Mouse (Mus musculus) c-Kit-negative CD71-positive TER-119-positive erythroid progenitor cells, embryonic 14.5 days (primary cell): ENCODE results near the gene Steap3.
"Not testable (repeated sequence)": the region's sequence is repeated elsewhere in the genome, so short reads cannot be mapped to it uniquely, and the experiment has no call there.

Source experiments
- DNase-seq: peaks from one replicate; pipeline ENCODE4 v3.0.0-alpha.2; 2013; ENCODE audit warnings: low read depth, low spot score

The Steap3 gene

GRCm38 (mm10) chr1:120272605-120273004, at the start of gene Steap3:
TSS of gene Steap3 (minus strand) at chr1:120272705.
- DNase-seq, result no peak

DNA sequence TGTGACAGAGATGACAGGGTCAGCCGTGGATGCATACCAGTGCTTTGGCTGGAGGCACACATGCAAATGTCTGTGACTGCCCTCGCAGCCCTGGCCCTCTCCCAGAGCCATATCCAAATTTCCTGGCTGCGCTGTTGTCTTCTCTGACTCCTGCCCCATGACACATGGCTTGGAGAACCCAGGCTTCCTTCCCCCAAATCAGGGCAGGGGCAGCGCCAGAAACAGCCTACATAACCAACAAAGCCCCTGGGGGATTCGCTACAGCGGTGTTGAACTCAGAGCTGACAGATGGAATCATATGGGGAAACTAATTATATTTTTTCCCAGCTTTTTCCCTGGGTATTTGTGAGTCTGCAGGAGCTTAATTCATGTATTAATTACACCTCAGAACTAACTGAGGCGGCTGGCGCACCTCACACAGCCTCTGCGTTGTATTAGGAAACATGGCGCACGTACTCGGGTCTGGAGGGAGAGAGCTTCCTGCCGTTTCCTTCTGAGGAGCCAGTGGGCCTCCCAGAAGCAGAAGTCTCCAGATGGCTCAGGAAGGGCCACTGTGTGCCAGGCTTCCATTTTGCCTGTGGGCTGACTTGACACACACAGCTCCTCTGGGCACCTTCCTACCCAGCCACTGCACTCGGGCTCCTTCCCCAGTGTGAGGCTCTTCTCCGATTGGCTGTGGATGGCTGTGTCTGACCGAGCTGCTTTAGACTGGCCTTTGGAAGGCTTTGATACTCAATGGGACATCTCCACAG, 48.9 kb upstream of the Steap3 start:
- DNase-seq, result no peak

GRCm38 (mm10) chr1:120305801-120306200, 33.3 kb upstream of the Steap3 start:
- no peak for DNase-seq

GRCm38 (mm10) chr1:120296936-120297335, 24.4 kb upstream of the Steap3 start:
- DNase-seq, result no peak

GRCm38 (mm10) chr1:120293803-120294202, 21.3 kb upstream of the Steap3 start:
- DNase-seq, result no peak

- no peak for DNase-seq
Measured at GRCm38 (mm10) chr1:120291709-120292108, 19.2 kb upstream of the Steap3 start.

GRCm38 (mm10) chr1:120289843-120290242, 17.3 kb upstream of the Steap3 start:
- DNase-seq, result no peak

DNA sequence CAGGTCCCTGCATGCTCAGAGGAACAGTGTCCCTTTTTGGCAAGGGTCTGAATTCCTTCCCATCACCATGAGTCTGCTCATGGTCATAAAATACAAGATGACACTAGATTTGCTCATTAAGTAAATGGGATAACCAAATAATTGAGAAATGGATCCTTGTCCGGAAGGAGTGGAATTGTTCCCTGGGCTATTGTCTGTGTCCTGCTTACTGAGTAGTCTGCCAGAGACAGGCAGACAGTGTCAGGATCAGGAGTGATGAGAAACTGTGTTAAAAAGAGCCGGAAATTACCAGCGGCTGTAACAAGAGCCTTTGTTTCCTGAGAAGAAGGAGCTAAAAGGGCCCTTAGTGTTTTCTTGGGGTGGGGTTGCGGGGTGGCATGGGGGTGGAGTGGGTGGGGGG, 15.2 kb upstream of the Steap3 start:
- DNase-seq, result no peak

DNA sequence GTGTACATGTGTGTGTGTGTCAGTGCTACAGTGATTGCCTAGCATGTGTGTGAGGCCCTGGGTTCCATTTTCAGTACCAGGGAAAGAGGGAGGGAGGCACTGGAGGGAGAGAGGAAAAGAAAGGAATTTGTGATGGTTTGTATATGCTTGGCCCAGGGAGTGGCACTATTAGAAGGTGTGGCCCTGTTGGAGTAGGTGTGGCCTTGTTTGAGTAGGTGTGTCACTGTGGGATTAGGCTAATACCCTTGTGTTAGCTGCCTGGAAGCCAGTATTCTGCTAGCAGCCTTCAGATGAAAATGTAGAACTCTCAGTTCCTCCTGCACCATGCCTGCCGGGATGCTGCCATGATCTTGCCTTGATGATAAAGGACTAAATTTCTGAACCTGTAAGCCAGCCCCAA, 3.6 kb upstream of the Steap3 start:
- DNase-seq, result not testable (repeated sequence)

GRCm38 (mm10) chr1:120275224-120275623, 2.7 kb upstream of the Steap3 start:
- DNase-seq, result no peak

DNA sequence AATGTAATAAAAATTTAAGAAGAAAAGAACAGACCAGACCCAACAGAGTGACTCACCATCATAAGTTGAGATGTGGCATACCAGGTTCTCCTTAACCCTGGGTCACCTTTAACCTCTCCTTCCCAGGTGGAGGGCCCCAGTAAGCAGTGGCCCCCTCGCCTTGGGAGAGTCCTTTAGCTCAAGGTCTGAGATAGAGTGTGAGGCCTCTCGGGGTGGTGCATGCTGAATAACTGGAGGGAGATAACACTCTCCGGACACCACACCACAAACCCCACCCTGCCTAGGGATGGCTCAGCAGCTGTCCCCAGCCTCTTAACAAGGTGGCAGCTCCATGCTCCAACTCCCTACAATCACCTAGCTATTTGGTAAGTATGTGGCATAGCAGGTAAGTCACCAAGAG, 1.6 kb downstream of the Steap3 start:
- no peak for DNase-seq

GRCm38 (mm10) chr1:120270115-120270514, 2.4 kb downstream of the Steap3 start:
- DNase-seq, result no peak

- no peak for DNase-seq
Measured at GRCm38 (mm10) chr1:120267631-120268030, 4.9 kb downstream of the Steap3 start.

DNA sequence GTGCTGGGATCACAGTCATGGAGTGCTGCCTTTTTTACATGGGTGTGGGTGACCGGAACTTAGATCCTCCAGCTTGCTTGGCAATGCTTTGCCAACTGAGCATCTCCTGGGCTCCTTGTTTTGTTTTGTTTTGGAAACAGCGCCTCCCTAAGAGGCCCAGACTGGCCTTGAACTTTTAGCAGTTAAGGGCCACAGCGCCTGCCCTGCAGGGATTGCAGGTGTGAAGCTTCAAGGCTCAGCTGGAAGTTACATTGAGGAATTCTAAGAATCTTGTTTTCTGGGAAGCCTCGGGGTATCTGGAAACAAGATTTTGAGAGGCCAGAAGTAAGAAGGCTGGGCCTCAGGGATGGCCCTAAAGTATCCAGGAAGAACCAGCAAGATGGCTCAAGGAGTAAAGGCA, 6.0 kb downstream of the Steap3 start:
- DNase-seq, result no peak

DNA sequence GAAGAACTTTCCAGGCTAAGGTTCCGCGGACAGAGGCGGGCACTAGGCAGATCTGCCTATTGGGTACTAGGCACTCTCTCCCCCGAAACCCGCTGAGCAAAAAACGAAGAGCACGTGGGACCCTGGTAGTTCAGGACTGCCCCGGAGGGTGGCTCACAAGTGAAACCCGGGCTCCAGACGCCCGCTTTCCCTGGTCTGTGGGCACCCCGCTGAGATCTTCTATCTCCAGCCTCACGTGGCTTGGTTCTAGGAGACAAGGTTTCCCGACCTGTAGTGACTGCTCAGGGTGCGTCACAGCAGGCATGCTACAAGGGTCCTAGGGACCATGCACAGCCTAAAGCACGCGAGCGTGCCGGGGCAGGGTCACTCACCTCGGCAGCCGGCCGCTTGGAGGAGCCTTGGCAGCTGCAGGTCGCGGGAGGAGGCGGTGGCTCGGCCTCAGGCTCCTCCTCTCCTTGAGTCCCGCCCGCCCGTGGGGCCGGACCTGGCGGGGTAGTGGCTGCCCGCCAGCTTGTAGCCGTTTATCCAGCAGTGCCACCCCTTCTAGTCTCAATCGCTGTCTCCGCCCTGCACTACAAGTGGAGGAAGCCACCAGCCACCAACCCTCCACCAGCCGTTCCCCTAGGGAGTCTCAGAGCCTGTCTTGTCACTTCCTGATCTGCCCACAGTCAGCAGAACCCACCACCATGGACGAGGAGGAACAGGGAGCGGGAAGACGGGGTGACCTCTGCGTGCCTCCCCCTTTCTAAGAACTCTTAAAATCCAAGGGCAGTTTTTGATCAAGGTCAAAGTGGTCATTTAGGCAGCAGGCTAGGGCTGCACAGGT, 7.4 kb downstream of the Steap3 start:
- DNase-seq, result peak; percentile 85

GRCm38 (mm10) chr1:120263226-120263625, 9.3 kb downstream of the Steap3 start:
- DNase-seq, result no peak

DNA sequence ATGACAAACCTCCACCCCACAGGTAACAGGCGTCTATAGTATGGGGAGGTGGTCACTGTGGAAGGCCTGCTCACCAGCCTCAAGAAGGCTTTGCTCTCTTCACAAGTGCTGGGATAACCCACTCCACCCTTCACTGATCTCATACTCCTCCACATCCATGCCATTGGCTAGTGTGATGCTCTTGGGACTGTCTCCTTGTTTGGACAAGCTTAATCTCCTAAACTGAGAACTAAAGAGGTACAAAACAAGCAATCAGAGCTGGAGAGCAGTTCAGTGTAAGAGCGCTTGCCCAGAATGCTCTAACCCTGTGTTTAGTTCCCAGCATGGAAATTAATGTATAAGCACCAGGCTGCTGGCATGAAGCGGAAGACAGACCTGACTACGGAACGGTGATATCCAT, 11.3 kb downstream of the Steap3 start:
- DNase-seq, result no peak

- no peak for DNase-seq
Measured at GRCm38 (mm10) chr1:120259249-120259648, 13.3 kb downstream of the Steap3 start.

- DNase-seq, result no peak
Measured at GRCm38 (mm10) chr1:120258744-120259143, 13.8 kb downstream of the Steap3 start.

GRCm38 (mm10) chr1:120258245-120258644, 14.3 kb downstream of the Steap3 start:
- no peak for DNase-seq

DNA sequence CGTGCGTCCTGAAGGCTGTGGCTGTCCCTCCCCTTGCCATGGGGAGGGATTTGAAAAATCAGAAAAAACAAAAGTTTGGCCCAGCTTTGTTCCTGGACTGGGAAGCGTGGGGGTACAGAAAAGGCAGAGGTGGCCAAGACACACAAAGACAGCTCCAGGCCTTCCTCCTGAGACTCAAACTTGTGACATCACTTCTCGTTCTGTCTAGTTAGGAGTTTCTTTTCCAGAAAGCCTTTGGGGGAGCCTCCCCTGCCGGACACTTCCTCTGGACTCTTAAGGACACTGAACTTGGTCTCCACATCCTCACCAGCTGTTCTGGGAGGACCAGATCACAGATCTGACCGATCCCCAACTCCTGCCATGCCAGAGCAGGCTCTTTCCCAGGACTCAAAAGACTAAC, 18.8 kb downstream of the Steap3 start:
- DNase-seq, result no peak

- no peak for DNase-seq
Measured at GRCm38 (mm10) chr1:120252519-120253160, 19.9 kb downstream of the Steap3 start.
